Mouse (Mus musculus) G1E (cell line): ENCODE results near the gene Rab3d. TPM values are rescaled to one million over a fixed set of nuclear protein-coding genes. Genes with fewer than 3 reads are reported as not detected.

Experiments
- ATAC-seq: 2 replicates; pipeline ENCODE4 v1.8.0; 2016; ENCODE audit warnings: mild to moderate bottlenecking; ENCODE audit not compliant: insufficient number of reproducible peaks, poor library complexity, low FRiP score, severe bottlenecking; ENCODE audit errors: extremely low read depth
- DNase-seq: peaks from one replicate; pipeline ENCODE4 v3.0.0; 2012; ENCODE audit warnings: low spot score
- H3K27me3 ChIP-seq: 2 replicates; pipeline ENCODE4 v1.6.1; 2012; ENCODE audit warnings: mild to moderate bottlenecking, low read length, inconsistent platforms; ENCODE audit not compliant: insufficient read depth
- H3K36me3 ChIP-seq: replicated peaks from 2 replicates; pipeline ENCODE3; 2012; ENCODE audit warnings: mild to moderate bottlenecking, inconsistent platforms
- H3K4me1 ChIP-seq: 2 replicates; pipeline ENCODE4 v1.6.1; 2012; ENCODE audit warnings: low read depth, low read length, inconsistent platforms, mixed read lengths; ENCODE audit not compliant: insufficient read depth
- H3K4me3 ChIP-seq: 2 replicates; pipeline ENCODE4 v1.5.1; 2012; ENCODE audit warnings: low read depth, mild to moderate bottlenecking, inconsistent platforms, low read length, moderate library complexity, mixed read lengths
- H3K9me3 ChIP-seq: replicated peaks from 2 replicates; pipeline ENCODE4 v1.6.1; 2012; ENCODE audit warnings: inconsistent platforms
- CTCF ChIP-seq: IDR thresholded peaks from 2 replicates; pipeline ENCODE4 v1.5.1; 2012; ENCODE audit warnings: low read depth, low read length, inconsistent platforms, mixed read lengths
- GATA1 ChIP-seq: IDR thresholded peaks from 2 replicates; pipeline ENCODE4 v1.6.1; 2012; ENCODE audit warnings: borderline replicate concordance, low read length, inconsistent platforms, mixed read lengths
- GATA2 ChIP-seq: IDR thresholded peaks from 2 replicates; pipeline ENCODE4 v1.6.1; 2012; ENCODE audit warnings: low read depth, low read length, inconsistent platforms, borderline replicate concordance
- POLR2AphosphoS5 ChIP-seq: IDR thresholded peaks from 2 replicates; pipeline ENCODE4 v1.6.1; 2012; ENCODE audit warnings: low read depth, low read length, inconsistent platforms; ENCODE audit not compliant: insufficient replicate concordance
- TAL1 ChIP-seq: conservative IDR thresholded peaks from 2 replicates; pipeline ENCODE4 v1.6.1; 2012; ENCODE audit warnings: low read depth, low read length, inconsistent platforms, mixed read lengths
- polyA plus RNA-seq: library from polyadenylated mRNA; stranded (reverse); fragments of >175 nt; gene quantifications from 2 replicates; pipeline ENCODE4 v1.2.3, GENCODE M21; 2012
- total RNA-seq, 2 experiments: library from RNA; stranded (forward) in 1 of 2; stranded (reverse) in 1 of 2; fragments of 200-1000 nt in 1 of 2; fragments of >200 nt in 1 of 2; fragmentation: Nextera tagmentation in 1 of 2; gene quantifications; 2 replicates each; pipeline ENCODE4 v1.2.3; 2014 to 2017

Gene Rab3d
- total and polyA plus RNA-seq, 3 experiments, result 3.7 to 8.5 (median 7.0) TPM

DNA sequence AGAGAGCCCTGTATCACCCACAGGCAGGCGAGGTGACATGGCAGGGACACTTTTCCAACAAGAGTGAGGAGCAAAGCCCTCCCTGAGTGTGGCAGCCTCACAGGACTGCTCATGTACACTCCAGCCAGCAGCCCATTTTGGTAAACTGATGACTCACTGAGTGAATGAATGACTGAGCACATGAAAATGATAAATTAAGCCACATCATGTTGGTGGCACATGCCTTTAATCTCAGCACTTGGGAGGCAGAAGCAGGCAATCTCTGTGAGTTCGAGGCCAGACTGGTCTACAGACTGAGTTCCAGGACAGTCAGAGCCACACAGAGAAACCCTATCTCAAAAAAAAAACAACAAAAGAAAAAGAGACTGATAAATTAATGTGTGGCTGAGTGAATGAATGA, 60.5 kb downstream of the Rab3d start:
- H3K27me3 ChIP-seq, result peaks cover 30% of the 10 kb centered on the region
- no peak for ATAC-seq

More for the DNA sequence above, 60.5 kb downstream of the Rab3d start:
- no peak for DNase-seq
- Histone ChIP-seq H3K4me1 (peaks cover 5% of the 10 kb centered on the region), H3K36me3 (no peaks in the 10 kb centered on the region), H3K4me3 (no peak overlapping the region), H3K9me3 (0 out of 2 replicates have a peak, but pooled peaks cover 2% of the 10 kb centered on the region)
- TF ChIP-seq TAL1 (no peak), POLR2AphosphoS5 (no peak), GATA2 (no peak), GATA1 (no peak), CTCF (no peak)

Other genes starting within 250 kb of the Rab3d start
Only the 20 nearest of the 21 such genes appear.
- 17.4 and 21.9 TPM in 2 replicates for gene Ldlr, start 194.7 kb downstream of the Rab3d start, total RNA-seq (2014; fragmentation: Nextera tagmentation)
- 52.1 and 55.9 TPM in 2 replicates for gene Ldlr, start 194.7 kb downstream of the Rab3d start, total RNA-seq (2017)
- 27.8 and 37.5 TPM in 2 replicates for gene Ldlr, start 194.7 kb downstream of the Rab3d start, polyA plus RNA-seq
- gene Spc24, start 157.9 kb downstream of the Rab3d start, total RNA-seq (2014; fragmentation: Nextera tagmentation), result 49.8 and 61.5 TPM in 2 replicates
- gene Spc24, start 157.9 kb downstream of the Rab3d start, total RNA-seq (2017), result 91.2 and 126 TPM in 2 replicates
- gene Spc24, start 157.9 kb downstream of the Rab3d start, polyA plus RNA-seq, result 116 and 128 TPM in 2 replicates
- gene Kank2, start 119.4 kb downstream of the Rab3d start, total RNA-seq (2014; fragmentation: Nextera tagmentation), result not detected in 2 replicates
- gene Kank2, start 119.4 kb downstream of the Rab3d start, total RNA-seq (2017), result under 0.01 TPM in 2 replicates
- gene Kank2, start 119.4 kb downstream of the Rab3d start, polyA plus RNA-seq, result not detected in 2 replicates
- gene Angptl8, start 82.7 kb downstream of the Rab3d start, total RNA-seq (2014; fragmentation: Nextera tagmentation), result not detected in 2 replicates
- gene Angptl8, start 82.7 kb downstream of the Rab3d start, total RNA-seq (2017), result not detected in 2 replicates
- not detected in 2 replicates for gene Angptl8, start 82.7 kb downstream of the Rab3d start, polyA plus RNA-seq
- gene Dock6, start 65.6 kb downstream of the Rab3d start, total RNA-seq (2014; fragmentation: Nextera tagmentation), result 12.7 and 16.8 TPM in 2 replicates
- 3.7 and 3.9 TPM in 2 replicates for gene Dock6, start 65.6 kb downstream of the Rab3d start, total RNA-seq (2017)
- 11.3 and 11.6 TPM in 2 replicates for gene Dock6, start 65.6 kb downstream of the Rab3d start, polyA plus RNA-seq
- 1.8 and 3.8 TPM in 2 replicates for gene Ccdc159, start 9.3 kb upstream of the Rab3d start, total RNA-seq (2014; fragmentation: Nextera tagmentation)
- 0.64 and 0.98 TPM in 2 replicates for gene Ccdc159, start 9.3 kb upstream of the Rab3d start, total RNA-seq (2017)
- 0.21 and 0.31 TPM in 2 replicates for gene Ccdc159, start 9.3 kb upstream of the Rab3d start, polyA plus RNA-seq
- gene Tmem205, start 9.4 kb upstream of the Rab3d start, total RNA-seq (2014; fragmentation: Nextera tagmentation), result 12.8 and 17.6 TPM in 2 replicates
- gene Tmem205, start 9.4 kb upstream of the Rab3d start, total RNA-seq (2017), result 9.0 and 17.1 TPM in 2 replicates
- gene Tmem205, start 9.4 kb upstream of the Rab3d start, polyA plus RNA-seq, result 11.3 and 15.9 TPM in 2 replicates
- 1.6 and 5.3 TPM in 2 replicates for gene Plppr2, start 18.8 kb upstream of the Rab3d start, total RNA-seq (2014; fragmentation: Nextera tagmentation)
- 0.41 and 0.44 TPM in 2 replicates for gene Plppr2, start 18.8 kb upstream of the Rab3d start, total RNA-seq (2017)
- 5.8 and 7.6 TPM in 2 replicates for gene Plppr2, start 18.8 kb upstream of the Rab3d start, polyA plus RNA-seq
- 11.8 and 12.4 TPM in 2 replicates for gene Swsap1, start 37.6 kb upstream of the Rab3d start, total RNA-seq (2014; fragmentation: Nextera tagmentation)
- 10.9 and 12.8 TPM in 2 replicates for gene Swsap1, start 37.6 kb upstream of the Rab3d start, total RNA-seq (2017)
- gene Swsap1, start 37.6 kb upstream of the Rab3d start, polyA plus RNA-seq, result 12.6 and 14.5 TPM in 2 replicates
- gene Epor, start 45.3 kb upstream of the Rab3d start, total RNA-seq (2014; fragmentation: Nextera tagmentation), result 35.5 and 49.7 TPM in 2 replicates
- gene Epor, start 45.3 kb upstream of the Rab3d start, total RNA-seq (2017), result 14.4 and 21.9 TPM in 2 replicates
- gene Epor, start 45.3 kb upstream of the Rab3d start, polyA plus RNA-seq, result 125 and 135 TPM in 2 replicates
- not detected in 2 replicates for gene Rgl3, start 71.3 kb upstream of the Rab3d start, total RNA-seq (2014; fragmentation: Nextera tagmentation)
- 0.05 TPM in 1 of 2 replicates, not detected in the other for gene Rgl3, start 71.3 kb upstream of the Rab3d start, total RNA-seq (2017)
- not detected in 2 replicates for gene Rgl3, start 71.3 kb upstream of the Rab3d start, polyA plus RNA-seq
- gene Ccdc151, start 84.4 kb upstream of the Rab3d start, total RNA-seq (2014; fragmentation: Nextera tagmentation), result not detected in 2 replicates
- 0.22 TPM in 1 of 2 replicates, not detected in the other for gene Ccdc151, start 84.4 kb upstream of the Rab3d start, total RNA-seq (2017)
- 0.07 and 0.08 TPM in 2 replicates for gene Ccdc151, start 84.4 kb upstream of the Rab3d start, polyA plus RNA-seq
- gene Prkcsh, start 84.6 kb upstream of the Rab3d start, total RNA-seq (2014; fragmentation: Nextera tagmentation), result 55.3 and 65.0 TPM in 2 replicates
- gene Prkcsh, start 84.6 kb upstream of the Rab3d start, total RNA-seq (2017), result 115 and 116 TPM in 2 replicates
- 159 and 167 TPM in 2 replicates for gene Prkcsh, start 84.6 kb upstream of the Rab3d start, polyA plus RNA-seq
- not detected in 2 replicates for gene Elavl3, start 133.8 kb upstream of the Rab3d start, total RNA-seq (2014; fragmentation: Nextera tagmentation)
- gene Elavl3, start 133.8 kb upstream of the Rab3d start, total RNA-seq (2017), result 0.05 and 0.06 TPM in 2 replicates
- gene Elavl3, start 133.8 kb upstream of the Rab3d start, polyA plus RNA-seq, result 0.01 TPM in 1 of 2 replicates, not detected in the other
- not detected in 2 replicates for gene Gm49318, start 153.1 kb upstream of the Rab3d start, total RNA-seq (2014; fragmentation: Nextera tagmentation)
- gene Gm49318, start 153.1 kb upstream of the Rab3d start, total RNA-seq (2017), result not detected in 2 replicates
- gene Gm49318, start 153.1 kb upstream of the Rab3d start, polyA plus RNA-seq, result not detected in 2 replicates
- 7.3 and 10.5 TPM in 2 replicates for gene Zfp653, start 153.2 kb upstream of the Rab3d start, total RNA-seq (2014; fragmentation: Nextera tagmentation)
- gene Zfp653, start 153.2 kb upstream of the Rab3d start, total RNA-seq (2017), result 9.1 and 11.3 TPM in 2 replicates
- gene Zfp653, start 153.2 kb upstream of the Rab3d start, polyA plus RNA-seq, result 19.0 and 22.4 TPM in 2 replicates
- 18.2 and 25.4 TPM in 2 replicates for gene Ecsit, start 167.2 kb upstream of the Rab3d start, total RNA-seq (2014; fragmentation: Nextera tagmentation)
- gene Ecsit, start 167.2 kb upstream of the Rab3d start, total RNA-seq (2017), result 24.0 and 28.5 TPM in 2 replicates
- 33.2 and 43.2 TPM in 2 replicates for gene Ecsit, start 167.2 kb upstream of the Rab3d start, polyA plus RNA-seq
- gene Cnn1, start 181.0 kb upstream of the Rab3d start, total RNA-seq (2014; fragmentation: Nextera tagmentation), result not detected in 2 replicates
- gene Cnn1, start 181.0 kb upstream of the Rab3d start, total RNA-seq (2017), result 0.05 and 0.17 TPM in 2 replicates
- not detected in 2 replicates for gene Cnn1, start 181.0 kb upstream of the Rab3d start, polyA plus RNA-seq
- 88.3 and 119 TPM in 2 replicates for gene Elof1, start 199.0 kb upstream of the Rab3d start, total RNA-seq (2014; fragmentation: Nextera tagmentation)
- 66.7 and 86.0 TPM in 2 replicates for gene Elof1, start 199.0 kb upstream of the Rab3d start, total RNA-seq (2017)
- 90.8 and 98.4 TPM in 2 replicates for gene Elof1, start 199.0 kb upstream of the Rab3d start, polyA plus RNA-seq
- 17.1 and 24.2 TPM in 2 replicates for gene Acp5, start 217.5 kb upstream of the Rab3d start, total RNA-seq (2014; fragmentation: Nextera tagmentation)
- 10.3 and 13.0 TPM in 2 replicates for gene Acp5, start 217.5 kb upstream of the Rab3d start, total RNA-seq (2017)
- 27.6 and 28.5 TPM in 2 replicates for gene Acp5, start 217.5 kb upstream of the Rab3d start, polyA plus RNA-seq